Mouse (Mus musculus): ENCODE data around the gene Runx3.

GRCm38 (mm10) chr4:135133711-135134110, 13.3 kb downstream of the Runx3 start:
- no peak for TF ChIP-seq CTCF (IDR thresholded peaks at IDR 0.05; ENCODE audit: control insufficient read depth, insufficient read depth, insufficient replicate concordance, low read depth, low read length)
- TF ChIP-seq POLR2A (IDR thresholded peaks at IDR 0.05; ENCODE audit: control insufficient read depth, low read depth, low read length): no peak

All from testis, adult 2 months (tissue).